Mouse (Mus musculus): ENCODE measurements around the gene Spata33.

DNA sequence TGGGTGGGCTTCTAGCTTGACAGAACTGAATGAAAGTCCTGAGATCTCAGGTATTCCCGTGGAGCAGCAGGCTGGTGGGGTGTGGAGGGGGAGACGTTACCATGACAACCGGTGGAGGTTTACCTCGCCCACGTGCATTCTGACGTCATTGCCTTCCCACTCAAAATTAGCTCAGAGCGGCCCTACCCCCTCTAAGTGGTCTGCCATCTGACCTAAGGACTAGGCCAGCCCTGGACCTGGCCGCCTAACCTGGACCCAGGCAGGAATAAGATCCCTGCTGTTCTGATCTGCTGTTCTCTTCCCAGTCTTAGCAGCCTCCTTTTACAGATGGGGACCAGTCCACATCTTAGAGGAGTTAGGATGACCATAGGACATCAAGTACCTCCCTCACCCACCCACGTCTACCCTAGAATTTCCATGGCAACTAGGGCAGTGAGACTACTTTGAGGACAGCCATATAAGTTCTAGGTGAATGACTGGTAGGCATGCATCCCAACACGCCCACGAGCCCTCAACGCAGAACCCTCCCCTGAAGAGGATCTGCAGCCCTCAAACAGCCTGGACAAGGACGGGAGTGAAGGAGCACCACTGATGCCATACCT, 22.4 kb downstream of the Spata33 start:
- TF ChIP-seq CTCF (IDR thresholded peaks at IDR 0.05; ENCODE audit: low read depth) (no peak), EP300 (IDR thresholded peaks at IDR 0.05; ENCODE audit: low read depth) (no peak)

All from liver, embryonic 14.5 days (tissue).